Mouse (Mus musculus): ENCODE data around the gene Mcam. TPM values are rescaled to one million over a fixed set of nuclear protein-coding genes. Genes with fewer than 3 reads are reported as not detected.

Mcam gene
- polyA plus RNA-seq (2017; shearing (Covaris generic)): 0.35 TPM

DNA sequence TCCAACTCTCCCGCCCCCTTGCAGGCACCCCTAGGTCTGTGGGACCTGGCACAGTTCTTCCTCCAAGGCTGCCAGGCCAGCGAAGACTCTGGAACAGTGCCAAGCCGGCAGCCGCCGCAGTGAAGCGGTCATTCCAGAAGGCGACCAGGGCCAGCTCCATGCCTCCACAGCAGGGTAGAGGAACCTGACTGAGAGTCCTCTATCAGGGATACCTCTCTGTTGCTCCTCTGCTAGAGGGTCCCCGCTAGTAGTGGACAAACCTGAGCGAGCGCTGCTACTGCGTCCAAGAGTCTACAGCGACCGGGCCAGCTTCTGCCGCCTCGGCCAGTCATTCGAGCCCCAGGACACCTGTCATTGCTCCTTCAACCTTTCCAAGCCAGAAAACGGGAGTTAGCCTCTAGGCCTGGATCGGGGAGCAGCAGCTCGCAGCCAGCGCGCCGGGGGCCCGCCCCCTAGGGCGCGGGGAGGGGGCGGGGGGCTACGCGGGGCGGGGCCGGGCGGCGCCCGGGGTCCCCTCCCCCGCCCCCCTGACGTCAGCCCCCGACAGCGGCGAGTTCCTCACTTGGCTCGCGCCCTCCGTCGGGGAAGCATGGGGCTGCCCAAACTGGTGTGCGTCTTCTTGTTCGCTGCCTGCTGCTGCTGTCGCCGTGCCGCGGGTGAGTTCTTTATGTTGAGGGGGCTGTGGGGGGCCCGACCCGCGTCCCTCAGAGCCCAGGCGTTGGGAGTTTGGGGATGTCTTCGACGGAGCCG, at the start of gene Mcam:
Gene Mcam (plus strand): TSS at position 369 of the 750 bp plus-strand sequence.

GRCm38 (mm10) chr9:44101490-44101889, 32.8 kb upstream of the Mcam start, which contains the start of gene Mfrp:
TSS of gene Mfrp (plus strand) at chr9:44101729.

GRCm38 (mm10) chr9:44107110-44107509, 27.2 kb upstream of the Mcam start, which contains the start of gene C1qtnf5:
TSS of gene C1qtnf5 (plus strand) at chr9:44107245.

DNA sequence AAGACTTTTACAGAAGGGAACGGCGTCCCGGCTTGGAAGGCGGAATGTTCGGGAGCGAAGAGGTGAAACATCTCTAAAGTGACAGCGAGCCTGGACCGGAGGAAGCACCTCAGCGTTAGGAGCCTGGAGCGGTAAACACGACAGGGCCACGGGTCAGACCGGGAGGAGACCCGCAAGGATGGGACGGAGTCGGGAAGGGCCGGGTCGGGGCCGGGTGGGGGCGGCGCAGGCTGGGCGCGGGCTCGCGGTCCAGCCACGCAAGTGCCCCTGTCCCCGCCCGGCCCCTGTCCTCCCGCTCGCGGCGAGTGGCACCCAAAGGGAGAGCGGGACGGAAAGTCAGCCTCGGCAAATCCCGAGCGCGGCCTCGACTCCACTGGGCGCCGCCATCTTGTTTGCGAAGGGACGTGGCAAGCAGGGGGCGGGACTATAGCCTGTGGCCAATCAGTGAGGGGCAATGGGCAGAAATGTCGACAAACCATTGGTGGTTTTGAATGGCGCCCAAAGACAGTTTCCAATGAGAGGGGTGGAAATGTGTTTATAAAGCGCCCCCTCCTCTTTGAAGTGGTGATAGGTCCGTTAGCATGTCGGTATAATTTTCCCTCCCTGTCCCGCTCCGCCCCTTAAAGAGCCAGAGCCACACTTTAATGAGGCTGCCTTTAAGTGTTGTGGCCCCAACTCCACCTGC, 21.0 kb upstream of the Mcam start, which contains the start of the genes Gm49380 and Rnf26:
Gene Gm49380 (minus strand): TSS at position 396 of the 685 bp plus-strand sequence.
Gene Rnf26 (minus strand): TSS at position 413 of the 685 bp plus-strand sequence.

Other genes starting within 250 kb of the Mcam start
- gene Thy1, start 91.1 kb upstream of the Mcam start, polyA plus RNA-seq (2017; shearing (Covaris generic)): 134 TPM
- 2.8 TPM for gene Usp2, start 67.4 kb upstream of the Mcam start, polyA plus RNA-seq (2017; shearing (Covaris generic))
- gene Mfrp, start 32.7 kb upstream of the Mcam start, polyA plus RNA-seq (2017; shearing (Covaris generic)): 0.40 TPM
- not detected for gene C1qtnf5, start 27.2 kb upstream of the Mcam start, polyA plus RNA-seq (2017; shearing (Covaris generic))
- gene Gm49380, start 21.0 kb upstream of the Mcam start, polyA plus RNA-seq (2017; shearing (Covaris generic)): not detected
- gene Rnf26, start 21.0 kb upstream of the Mcam start, polyA plus RNA-seq (2017; shearing (Covaris generic)): 16.8 TPM
- 37.6 TPM for gene Cbl, start 99.6 kb downstream of the Mcam start, polyA plus RNA-seq (2017; shearing (Covaris generic))
- gene Ccdc153, start 106.2 kb downstream of the Mcam start, polyA plus RNA-seq (2017; shearing (Covaris generic)): not detected
- gene Pdzd3, start 117.0 kb downstream of the Mcam start, polyA plus RNA-seq (2017; shearing (Covaris generic)): 0.22 TPM
- 12.4 TPM for gene Nlrx1, start 134.1 kb downstream of the Mcam start, polyA plus RNA-seq (2017; shearing (Covaris generic))
- 0.26 TPM for gene Abcg4, start 154.1 kb downstream of the Mcam start, polyA plus RNA-seq (2017; shearing (Covaris generic))
- 34.6 TPM for gene Hinfp, start 171.2 kb downstream of the Mcam start, polyA plus RNA-seq (2017; shearing (Covaris generic))
- 10.5 TPM for gene C2cd2l, start 185.8 kb downstream of the Mcam start, polyA plus RNA-seq (2017; shearing (Covaris generic))
- 26.9 TPM for gene Dpagt1, start 191.6 kb downstream of the Mcam start, polyA plus RNA-seq (2017; shearing (Covaris generic))
- gene H2afx, start 200.2 kb downstream of the Mcam start, polyA plus RNA-seq (2017; shearing (Covaris generic)): 32.6 TPM
- 31.2 TPM for gene Hmbs, start 209.8 kb downstream of the Mcam start, polyA plus RNA-seq (2017; shearing (Covaris generic))
- gene Vps11, start 227.2 kb downstream of the Mcam start, polyA plus RNA-seq (2017; shearing (Covaris generic)): 88.4 TPM
- 27.5 TPM for gene Hyou1, start 245.0 kb downstream of the Mcam start, polyA plus RNA-seq (2017; shearing (Covaris generic))

Measured in inflammation-experienced regulatory T-cells, adult 16 weeks (primary cell).